Mouse (Mus musculus): Measurements from ENCODE around the gene Prkcg.

GRCm38 (mm10) chr7:3320856-3321255 lies 31.9 kb downstream of the Prkcg start:
- no peak for TF ChIP-seq CTCF (conservative IDR thresholded peaks at IDR 0.05 in 1 of 2, IDR thresholded peaks at IDR 0.05 in 1 of 2; ENCODE audit: low read depth in 2 of 2, low read length in 2 of 2)
- no peak for TF ChIP-seq MAFK (IDR thresholded peaks at IDR 0.05; ENCODE audit: insufficient replicate concordance, low read length)
- TF ChIP-seq POLR2A (IDR thresholded peaks at IDR 0.05; ENCODE audit: low read depth, low read length): no peak
